Mouse (Mus musculus) adrenal gland, postnatal 14 days (tissue): Measurements from ENCODE around the gene Fbxo6. TPM values are rescaled to one million over a fixed set of nuclear protein-coding genes. Genes with fewer than 3 reads are reported as not detected.

ENCODE experiments used
- microRNA-seq, 2 experiments: library from miRNA; unstranded; fragments of <30 nt; microRNA quantifications; one replicate each; pipeline ENCODE4 v1.2.0; 2021
- total RNA-seq: library from RNA; stranded (reverse); gene quantifications from 2 replicates; pipeline ENCODE4 v1.2.3, GENCODE M21; 2021

Fbxo6 gene
- total RNA-seq, 1 experiment from 2014 or later = 31.0 TPM

Small RNA genes within 50 kb of the gene (microRNA-seq; reads per million reads assigned to microRNA genes)
- gene Mir7022 = 0 to 0.38 reads per million in 2 experiments

Other genes starting within 250 kb of the Fbxo6 start
- gene Mfn2, start 247.4 kb downstream of the Fbxo6 start, total RNA-seq = 191 and 207 TPM in 2 replicates
- gene Plod1, start 215.4 kb downstream of the Fbxo6 start, total RNA-seq = 43.7 and 44.2 TPM in 2 replicates
- gene 2510039O18Rik, start 211.2 kb downstream of the Fbxo6 start, total RNA-seq = 43.4 and 44.0 TPM in 2 replicates
- not detected in 2 replicates for gene Nppb, start 166.4 kb downstream of the Fbxo6 start, total RNA-seq
- gene Nppa, start 151.4 kb downstream of the Fbxo6 start, total RNA-seq = not detected in 2 replicates
- gene Clcn6, start 113.3 kb downstream of the Fbxo6 start, total RNA-seq = 9.7 and 12.0 TPM in 2 replicates
- 42.6 and 46.6 TPM in 2 replicates for gene Mthfr, start 113.1 kb downstream of the Fbxo6 start, total RNA-seq
- 45.1 and 45.2 TPM in 2 replicates for gene Agtrap, start 64.1 kb downstream of the Fbxo6 start, total RNA-seq
- 20.0 and 21.2 TPM in 2 replicates for gene Mad2l2, start 21.8 kb downstream of the Fbxo6 start, total RNA-seq
- gene Draxin, start 21.4 kb downstream of the Fbxo6 start, total RNA-seq = 0.11 and 0.38 TPM in 2 replicates
- 6.7 and 9.1 TPM in 2 replicates for gene Fbxo44, start 8.3 kb upstream of the Fbxo6 start, total RNA-seq
- gene Fbxo2, start 8.5 kb upstream of the Fbxo6 start, total RNA-seq = 3.3 and 3.9 TPM in 2 replicates
- 0.26 and 0.71 TPM in 2 replicates for gene Disp3, start 135.8 kb upstream of the Fbxo6 start, total RNA-seq